28 mouse cellular contexts compared by ENCODE assay signal in the genomic region with DNA sequence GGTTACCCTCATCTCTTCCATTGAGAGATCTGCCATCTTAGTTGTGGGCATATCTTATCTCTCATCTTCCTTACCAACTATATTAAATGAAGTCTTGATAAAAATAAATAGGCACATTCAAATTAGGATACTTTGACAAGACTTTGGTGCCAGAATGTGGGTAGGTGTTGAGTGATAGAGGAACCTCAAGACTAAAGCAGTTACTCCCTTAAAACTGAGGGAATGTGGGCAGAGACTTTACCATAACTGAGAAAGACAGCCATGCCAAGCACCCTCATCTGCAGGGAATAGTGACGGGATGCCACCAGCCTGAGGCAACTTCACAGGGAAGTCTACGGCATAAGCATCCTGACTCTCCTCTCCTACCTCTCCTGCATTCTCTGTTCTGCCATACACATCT.
A peak's percentile ranks its signal among the peaks of the same experiment; 100 is the strongest.
DNase-seq lines count a peak whose midpoint lies in the region; TF ChIP-seq lines count a peak whose summit lies in the region.
"Had no signal": no experiment of that assay in that cellular context is flagged by ENCODE, and none has a peak within 500 bp of the region (broad histone marks: within the 10 kb centered on the region; RNA-seq: fewer than 3 reads in every experiment).

No protein-coding gene starts in this region.

- H3K27ac ChIP-seq in left cerebral cortex, adult 2 months: no peak overlapping the region
- H3K27ac ChIP-seq: embryonic facial prominence, embryonic 10.5 days; embryonic facial prominence, embryonic 13.5 days; forebrain, embryonic 12.5 days; heart, adult 2 months; heart, embryonic 10.5 days; heart, embryonic 13.5 days; hindbrain, embryonic 14.5 days; hindbrain, postnatal 0 days had no signal

- DNase-seq in frontal cortex, postnatal 36 days (ENCODE audit: low spot score in 2 of 2): peak; percentile 16 to 64
- no peak for DNase-seq in frontal cortex, postnatal 25 days (ENCODE audit: low spot score in 2 of 2)
- DNase-seq in left cerebral cortex, adult 9 months (ENCODE audit: low spot score in 2 of 2): peak; percentile 19 to 46
- no peak for DNase-seq in left cerebral cortex, adult 2 months (ENCODE audit: extremely low spot score in 1 of 2, low spot score in 2 of 2)
- DNase-seq in right cerebral cortex, postnatal 36 days (ENCODE audit: low spot score in 2 of 2): peak; percentile 4 to 38
- DNase-seq in right cerebral cortex, postnatal 25 days: no peak
- peak; percentile 72 for DNase-seq in telencephalon, adult 2 months (ENCODE audit: low read depth, low spot score)
- no peak for DNase-seq in liver
- DNase-seq: adrenal gland, adult 2 months; adrenal gland, postnatal 14 days; cerebellum, adult 11-12 months; cerebellum, adult 8-10 months; cerebellum, postnatal 10 days; cerebellum, postnatal 36 days; embryo, embryonic 11 days; gastrocnemius, postnatal 10 days; gastrocnemius, postnatal 36 days; heart, adult 2 months; heart, postnatal 14 days; heart, postnatal 4 days had no signal

- no peak for TF ChIP-seq CTCF in left cerebral cortex, adult 2 months (IDR thresholded peaks at IDR 0.05)

- intact Hi-C loops in left cerebral cortex, adult 2 months (cut with DNase I): no loop called here

- H3K4me3 ChIP-seq in left cerebral cortex, adult 2 months: no peak overlapping the region
- H3K4me3 ChIP-seq: embryonic facial prominence, embryonic 10.5 days; embryonic facial prominence, embryonic 13.5 days; erythroblast, embryonic 14.5 days; forebrain, embryonic 12.5 days; heart, adult 2 months; heart, embryonic 10.5 days; heart, embryonic 13.5 days had no signal

Comparison
In these comparisons a context has a peak if more than half of its experiments do, and no peak if none do; other contexts are left out.
1. DNase-seq: peak in frontal cortex, postnatal 36 days (2 of 2), left cerebral cortex, adult 9 months (2 of 2), right cerebral cortex, postnatal 36 days (2 of 2) and telencephalon, adult 2 months (single experiment); none in frontal cortex, postnatal 25 days (0 of 2), left cerebral cortex, adult 2 months (0 of 2), right cerebral cortex, postnatal 25 days (single experiment) and liver (single experiment).